Mouse (Mus musculus): ENCODE results near the gene Fbxo9.

- TF ChIP-seq POLR2A (IDR thresholded peaks at IDR 0.05; ENCODE audit: low read depth, low read length), result no peak
- TF ChIP-seq CTCF (conservative IDR thresholded peaks at IDR 0.05; ENCODE audit: insufficient read depth, insufficient read length, low read depth, low read length), result no peak
Observed at GRCm38 (mm10) chr9:78126643-78127042, 17.8 kb upstream of the Fbxo9 start.
